Mouse (Mus musculus) thymus, adult 2 months (tissue): ENCODE data around the gene Donson. TPM values are rescaled to one million over a fixed set of nuclear protein-coding genes. Genes with fewer than 3 reads are reported as not detected.

ENCODE experiments used
- DNase-seq: peaks from one replicate; pipeline ENCODE4 v3.0.0; 2021
- H3K27ac ChIP-seq: fragments of 200-500 bp; 2 replicates; pipeline ENCODE4 v1.5.1; 2012; ENCODE audit warnings: low read length, control low read depth; ENCODE audit not compliant: control insufficient read depth, insufficient read depth
- H3K27me3 ChIP-seq: fragments of 200-500 bp; 2 replicates; pipeline ENCODE4 v1.6.1; 2012; ENCODE audit warnings: mild to moderate bottlenecking, low read length, moderate library complexity, mixed read lengths; ENCODE audit not compliant: control insufficient read depth, insufficient read depth
- H3K36me3 ChIP-seq: fragments of 200-500 bp; 2 replicates; pipeline ENCODE4 v1.6.1; 2012; ENCODE audit warnings: mild to moderate bottlenecking, low read length, moderate library complexity; ENCODE audit not compliant: control insufficient read depth, insufficient read depth
- H3K4me1 ChIP-seq: fragments of 200-500 bp; replicated peaks from 2 replicates; pipeline ENCODE4 v1.6.1; 2012; ENCODE audit warnings: low read length; ENCODE audit not compliant: control insufficient read depth, insufficient read depth
- H3K4me3 ChIP-seq: fragments of 200-500 bp; 2 replicates; pipeline ENCODE4 v1.5.1; 2012; ENCODE audit warnings: mild to moderate bottlenecking, low read length, control low read depth, moderate library complexity; ENCODE audit not compliant: control insufficient read depth, insufficient read depth
- CTCF ChIP-seq: fragments of 200-500 bp; IDR thresholded peaks from 2 replicates; pipeline ENCODE4 v1.5.1; 2012; ENCODE audit warnings: mild to moderate bottlenecking, control low read depth, low read length, moderate library complexity, borderline replicate concordance; ENCODE audit not compliant: control insufficient read depth, poor library complexity, insufficient read depth; ENCODE audit errors: extremely low read depth
- POLR2A ChIP-seq: fragments of 200-500 bp; IDR thresholded peaks from 2 replicates; pipeline ENCODE4 v1.6.1; 2012; ENCODE audit warnings: mild to moderate bottlenecking, low read length, control low read depth, moderate library complexity; ENCODE audit not compliant: control insufficient read depth, poor library complexity, insufficient read depth; ENCODE audit errors: extremely low read depth
- WGBS: fragments of 180-500 bp; shearing (Covaris S2); methylation state at CpG from one replicate; pipeline ENCODE4 v1.1.7; 2018; 5-methylcytosine and 5-hydroxymethylcytosine counted together
- polyA plus RNA-seq: library from polyadenylated mRNA; depleted of rRNA; stranded (reverse); fragments of >200 nt; gene quantifications from 2 replicates; pipeline ENCODE4 v1.2.3, GENCODE M21; 2012

Gene Donson
- polyA plus RNA-seq, 1 experiment: 19.5 TPM

GRCm38 (mm10) chr16:91729066-91729482 lies 40.5 kb upstream of the Donson start, which contains the start of gene Itsn1:
Gene Itsn1 (plus strand): TSS chr16:91729281.
- Histone ChIP-seq H3K36me3 (no peaks in the 10 kb centered on the region), H3K27ac (no peak within 1 kb of the TSS; the same call in 1 of the 2 replicates), H3K4me1 (peaks cover 8% of the 10 kb centered on the region), H3K4me3 (peak within 1 kb of the TSS; percentile 68), H3K27me3 (peaks cover 5% of the 10 kb centered on the region)
- TF ChIP-seq POLR2A (peak; percentile 48; the same call in 1 of the 2 replicates), CTCF (peak; percentile 50; the same call in 1 of the 2 replicates)
- 0% methylated on average over 32 of the region's 33 CpGs for WGBS
- DNase-seq: peak; percentile 99

GRCm38 (mm10) chr16:91728123-91729065 lies 39.8 kb upstream of the Donson start, which contains the start of gene Cryzl1:
Gene Cryzl1 (minus strand): TSS chr16:91728975.
- Histone ChIP-seq H3K27me3 (peaks cover 5% of the 10 kb centered on the region), H3K27ac (no peak within 1 kb of the TSS; the same call in 1 of the 2 replicates), H3K36me3 (no peaks in the 10 kb centered on the region), H3K4me3 (peak within 1 kb of the TSS; percentile 68), H3K4me1 (peaks cover 8% of the 10 kb centered on the region)
- peak; percentile 90 for DNase-seq
- 2% methylated on average over 46 of the region's 46 CpGs for WGBS
- TF ChIP-seq CTCF (peak; percentile 52; the same call in 1 of the 2 replicates), POLR2A (no peak)

GRCm38 (mm10) chr16:91727433-91727832 lies 38.9 kb upstream of the Donson start:
- no peak for DNase-seq
- Histone ChIP-seq H3K27me3 (peaks cover 5% of the 10 kb centered on the region), H3K36me3 (no peaks in the 10 kb centered on the region), H3K4me1 (peaks cover 8% of the 10 kb centered on the region), H3K4me3 (no peak overlapping the region), H3K27ac (no peak overlapping the region)
- TF ChIP-seq CTCF (no peak), POLR2A (no peak)
- 93% methylated on average over 15 of the region's 15 CpGs for WGBS

- H3K4me3 ChIP-seq: no peak overlapping the region
- TF ChIP-seq POLR2A: no peak
- peak; percentile 25; the same call in 1 of the 2 replicates for TF ChIP-seq CTCF
- H3K27me3 ChIP-seq: no peaks in the 10 kb centered on the region
- peaks cover 5% of the 10 kb centered on the region for H3K4me1 ChIP-seq
- peak; percentile 71 for DNase-seq
- WGBS: 75% methylated on average over 3 of the region's 3 CpGs
- no peaks in the 10 kb centered on the region for H3K36me3 ChIP-seq
- no peak overlapping the region for H3K27ac ChIP-seq
These were observed 35.7 kb upstream of the Donson start for GRCm38 (mm10) chr16:91724247-91724646.

- TF ChIP-seq CTCF (no peak), POLR2A (no peak)
- Histone ChIP-seq H3K36me3 (no peaks in the 10 kb centered on the region), H3K4me1 (no peaks in the 10 kb centered on the region), H3K27ac (no peak overlapping the region), H3K4me3 (no peak overlapping the region), H3K27me3 (no peaks in the 10 kb centered on the region)
- DNase-seq: no peak
- 94% methylated on average over 4 of the region's 4 CpGs for WGBS
These were observed 28.8 kb upstream of the Donson start for GRCm38 (mm10) chr16:91717399-91717798.

GRCm38 (mm10) chr16:91716927-91717349 lies 28.4 kb upstream of the Donson start:
- no peak for DNase-seq
- TF ChIP-seq POLR2A (no peak), CTCF (no peak)
- Histone ChIP-seq H3K27me3 (no peaks in the 10 kb centered on the region), H3K4me3 (no peak overlapping the region), H3K36me3 (no peaks in the 10 kb centered on the region), H3K4me1 (no peaks in the 10 kb centered on the region), H3K27ac (no peak overlapping the region)
- 96% methylated on average over 11 of the region's 11 CpGs for WGBS
